Mouse (Mus musculus): ENCODE data around the gene 1700018B08Rik.

Gene 1700018B08Rik

GRCm38 (mm10) chr8:121584730-121585129 lies 40.6 kb upstream of the 1700018B08Rik start:
- H3K36me3 ChIP-seq (ENCODE audit: insufficient read depth, low read length): no peaks in the 10 kb centered on the region
- H3K4me1 ChIP-seq (replicated peaks; ENCODE audit: low read depth, low read length): peaks cover 63% of the 10 kb centered on the region
- no peaks in the 10 kb centered on the region for H3K27me3 ChIP-seq (ENCODE audit: insufficient read depth, low read length)
- no peaks in the 10 kb centered on the region for H3K9me3 ChIP-seq (ENCODE audit: low read length)
- no peak for TF ChIP-seq CTCF (conservative IDR thresholded peaks at IDR 0.05; ENCODE audit: low read length)
- no peak for TF ChIP-seq POU5F1 (IDR thresholded peaks at IDR 0.05; ENCODE audit: borderline replicate concordance, low read length)
- no peak for TF ChIP-seq NANOG (IDR thresholded peaks at IDR 0.05; ENCODE audit: borderline replicate concordance, low read length)
- peak overlapping the region; percentile 82 for H3K4me3 ChIP-seq (replicated peaks; ENCODE audit: low read length)

GRCm38 (mm10) chr8:121583653-121584052 lies 39.5 kb upstream of the 1700018B08Rik start:
- H3K27me3 ChIP-seq (ENCODE audit: insufficient read depth, low read length): no peaks in the 10 kb centered on the region
- TF ChIP-seq CTCF (conservative IDR thresholded peaks at IDR 0.05; ENCODE audit: low read length) (no peak), NANOG (IDR thresholded peaks at IDR 0.05; ENCODE audit: borderline replicate concordance, low read length) (no peak), POU5F1 (IDR thresholded peaks at IDR 0.05; ENCODE audit: borderline replicate concordance, low read length) (no peak)
- H3K9me3 ChIP-seq (ENCODE audit: low read length): no peaks in the 10 kb centered on the region
- no peak overlapping the region for H3K4me3 ChIP-seq (replicated peaks; ENCODE audit: low read length)
- H3K4me1 ChIP-seq (replicated peaks; ENCODE audit: low read depth, low read length): peaks cover 58% of the 10 kb centered on the region
- H3K36me3 ChIP-seq (ENCODE audit: insufficient read depth, low read length): no peaks in the 10 kb centered on the region

- peaks cover 71% of the 10 kb centered on the region for H3K4me1 ChIP-seq (replicated peaks; ENCODE audit: low read depth, low read length)
- no peaks in the 10 kb centered on the region for H3K27me3 ChIP-seq (ENCODE audit: insufficient read depth, low read length)
- H3K9me3 ChIP-seq (ENCODE audit: low read length): no peaks in the 10 kb centered on the region
- H3K36me3 ChIP-seq (ENCODE audit: insufficient read depth, low read length): no peaks in the 10 kb centered on the region
- no peak overlapping the region for H3K4me3 ChIP-seq (replicated peaks; ENCODE audit: low read length)
- TF ChIP-seq POU5F1 (IDR thresholded peaks at IDR 0.05; ENCODE audit: borderline replicate concordance, low read length) (no peak), NANOG (IDR thresholded peaks at IDR 0.05; ENCODE audit: borderline replicate concordance, low read length) (no peak), CTCF (conservative IDR thresholded peaks at IDR 0.05; ENCODE audit: low read length) (no peak)
Measured at GRCm38 (mm10) chr8:121580465-121580864, 36.3 kb upstream of the 1700018B08Rik start.

GRCm38 (mm10) chr8:121578676-121579451 lies 34.7 kb upstream of the 1700018B08Rik start, which contains the start of gene Fbxo31:
Gene Fbxo31, minus strand, starts transcription at chr8:121578806.
- Histone ChIP-seq H3K4me1 (replicated peaks; ENCODE audit: low read depth, low read length) (peaks cover 78% of the 10 kb centered on the region), H3K27me3 (ENCODE audit: insufficient read depth, low read length) (no peaks in the 10 kb centered on the region), H3K9me3 (ENCODE audit: low read length) (no peaks in the 10 kb centered on the region), H3K36me3 (ENCODE audit: insufficient read depth, low read length) (peaks cover 12% of the 10 kb centered on the region; the same call in 1 of the 2 replicates), H3K4me3 (replicated peaks; ENCODE audit: low read length) (peak within 1 kb of the TSS; percentile 95)
- TF ChIP-seq POU5F1 (IDR thresholded peaks at IDR 0.05; ENCODE audit: borderline replicate concordance, low read length): no peak
- no peak for TF ChIP-seq NANOG (IDR thresholded peaks at IDR 0.05; ENCODE audit: borderline replicate concordance, low read length)
- TF ChIP-seq CTCF (conservative IDR thresholded peaks at IDR 0.05; ENCODE audit: low read length): no peak

GRCm38 (mm10) chr8:121577751-121578675 lies 33.9 kb upstream of the 1700018B08Rik start:
- no peaks in the 10 kb centered on the region for H3K27me3 ChIP-seq (ENCODE audit: insufficient read depth, low read length)
- peaks cover 79% of the 10 kb centered on the region for H3K4me1 ChIP-seq (replicated peaks; ENCODE audit: low read depth, low read length)
- H3K36me3 ChIP-seq (ENCODE audit: insufficient read depth, low read length): peaks cover 14% of the 10 kb centered on the region; the same call in 1 of the 2 replicates
- no peak for TF ChIP-seq CTCF (conservative IDR thresholded peaks at IDR 0.05; ENCODE audit: low read length)
- TF ChIP-seq NANOG (IDR thresholded peaks at IDR 0.05; ENCODE audit: borderline replicate concordance, low read length): no peak
- no peak for TF ChIP-seq POU5F1 (IDR thresholded peaks at IDR 0.05; ENCODE audit: borderline replicate concordance, low read length)
- no peaks in the 10 kb centered on the region for H3K9me3 ChIP-seq (ENCODE audit: low read length)
- peak overlapping the region; percentile 95 for H3K4me3 ChIP-seq (replicated peaks; ENCODE audit: low read length)

- H3K36me3 ChIP-seq (ENCODE audit: insufficient read depth, low read length): peaks cover 25% of the 10 kb centered on the region; the same call in 1 of the 2 replicates
- H3K27me3 ChIP-seq (ENCODE audit: insufficient read depth, low read length): no peaks in the 10 kb centered on the region
- no peak overlapping the region for H3K4me3 ChIP-seq (replicated peaks; ENCODE audit: low read length)
- peaks cover 89% of the 10 kb centered on the region for H3K4me1 ChIP-seq (replicated peaks; ENCODE audit: low read depth, low read length)
- H3K9me3 ChIP-seq (ENCODE audit: low read length): no peaks in the 10 kb centered on the region
- no peak for TF ChIP-seq POU5F1 (IDR thresholded peaks at IDR 0.05; ENCODE audit: borderline replicate concordance, low read length)
- TF ChIP-seq NANOG (IDR thresholded peaks at IDR 0.05; ENCODE audit: borderline replicate concordance, low read length): no peak
- TF ChIP-seq CTCF (conservative IDR thresholded peaks at IDR 0.05; ENCODE audit: low read length): no peak
Measured at GRCm38 (mm10) chr8:121575661-121576060, 31.5 kb upstream of the 1700018B08Rik start.

- Histone ChIP-seq H3K4me3 (replicated peaks; ENCODE audit: low read length) (peak overlapping the region; percentile 32; the same call in 1 of the 2 replicates), H3K4me1 (replicated peaks; ENCODE audit: low read depth, low read length) (peaks cover 93% of the 10 kb centered on the region), H3K27me3 (ENCODE audit: insufficient read depth, low read length) (no peaks in the 10 kb centered on the region), H3K36me3 (ENCODE audit: insufficient read depth, low read length) (peaks cover 25% of the 10 kb centered on the region; the same call in 1 of the 2 replicates), H3K9me3 (ENCODE audit: low read length) (no peaks in the 10 kb centered on the region)
- no peak for TF ChIP-seq POU5F1 (IDR thresholded peaks at IDR 0.05; ENCODE audit: borderline replicate concordance, low read length)
- TF ChIP-seq CTCF (conservative IDR thresholded peaks at IDR 0.05; ENCODE audit: low read length): no peak
- no peak for TF ChIP-seq NANOG (IDR thresholded peaks at IDR 0.05; ENCODE audit: borderline replicate concordance, low read length)
Measured at GRCm38 (mm10) chr8:121573275-121573674, 29.2 kb upstream of the 1700018B08Rik start.

GRCm38 (mm10) chr8:121572121-121572520 lies 28.0 kb upstream of the 1700018B08Rik start:
- H3K9me3 ChIP-seq (ENCODE audit: low read length): no peaks in the 10 kb centered on the region
- H3K4me3 ChIP-seq (replicated peaks; ENCODE audit: low read length): no peak overlapping the region
- peaks cover 95% of the 10 kb centered on the region for H3K4me1 ChIP-seq (replicated peaks; ENCODE audit: low read depth, low read length)
- H3K36me3 ChIP-seq (ENCODE audit: insufficient read depth, low read length): peaks cover 25% of the 10 kb centered on the region; the same call in 1 of the 2 replicates
- H3K27me3 ChIP-seq (ENCODE audit: insufficient read depth, low read length): no peaks in the 10 kb centered on the region
- TF ChIP-seq POU5F1 (IDR thresholded peaks at IDR 0.05; ENCODE audit: borderline replicate concordance, low read length) (no peak), CTCF (conservative IDR thresholded peaks at IDR 0.05; ENCODE audit: low read length) (no peak), NANOG (IDR thresholded peaks at IDR 0.05; ENCODE audit: borderline replicate concordance, low read length) (no peak)
